In the genomic region with DNA sequence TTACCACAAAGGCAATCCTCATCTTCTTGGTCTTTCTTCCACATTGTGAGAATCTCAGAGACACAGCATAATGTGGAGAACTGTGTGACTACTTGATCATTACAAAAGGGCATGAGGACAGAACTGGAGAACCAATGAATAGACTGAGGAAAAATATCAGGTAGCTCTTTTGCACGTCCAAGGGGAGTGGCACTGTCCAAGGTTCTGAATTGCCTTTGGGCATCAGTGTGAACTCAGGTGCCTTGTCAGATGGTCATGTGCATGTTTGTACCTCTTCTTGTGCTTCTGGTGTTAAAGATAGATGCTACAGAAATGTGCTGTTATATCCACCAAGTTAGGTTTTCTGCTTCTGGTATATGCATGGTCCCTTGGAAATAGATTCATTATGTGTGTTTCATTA, we compare ENCODE assay signal across 13 mouse cellular contexts.
DNase-seq lines count a peak whose midpoint lies in the region; TF ChIP-seq lines count a peak whose summit lies in the region.
"Had no signal": no experiment of that assay in that cellular context is flagged by ENCODE, and none has a peak within 500 bp of the region (broad histone marks: within the 10 kb centered on the region; RNA-seq: fewer than 3 reads in every experiment).

No protein-coding gene starts in this region.

- TF ChIP-seq EP300 in ES-Bruce4 (IDR thresholded peaks at IDR 0.05; ENCODE audit: insufficient read depth, low read depth, low read length) = 0 out of 2 replicates have a peak, but pooled peaks have one; percentile 10

- H3K4me3 ChIP-seq in ES-Bruce4 (ENCODE audit: low read depth, low read length) = no peak overlapping the region
- no peak overlapping the region for H3K4me3 ChIP-seq in limb, embryonic 10.5 days
- H3K4me3 ChIP-seq in cerebellum, adult 2 months (replicated peaks; ENCODE audit: insufficient read depth, low read depth, low read length) = no peak overlapping the region
- H3K4me3 ChIP-seq: embryonic facial prominence, embryonic 12.5 days; midbrain, embryonic 10.5 days had no signal

- WGBS in limb, embryonic 10.5 days = 7% methylated on average over 1 of the region's 1 CpGs
- WGBS in cerebellum, adult 2 months = 55% methylated on average over 1 of the region's 1 CpGs

- no peak overlapping the region for H3K9ac ChIP-seq in ES-Bruce4 (ENCODE audit: low read depth, poor library complexity, severe bottlenecking)
- H3K9ac ChIP-seq: embryonic facial prominence, embryonic 12.5 days; forebrain, postnatal 0 days had no signal

- H3K4me1 ChIP-seq in ES-Bruce4 (ENCODE audit: control insufficient read depth, insufficient read depth, low read length) = no peaks in the 10 kb centered on the region
- H3K4me1 ChIP-seq in limb, embryonic 10.5 days = no peaks in the 10 kb centered on the region
- peaks cover 4% of the 10 kb centered on the region; the same call in 1 of the 2 replicates for H3K4me1 ChIP-seq in cerebellum, adult 2 months (ENCODE audit: control insufficient read depth, insufficient read depth, low read length)
- H3K4me1 ChIP-seq: embryonic facial prominence, embryonic 12.5 days; midbrain, embryonic 10.5 days had no signal

- no peaks in the 10 kb centered on the region for H3K9me3 ChIP-seq in ES-Bruce4 (replicated peaks; ENCODE audit: control insufficient read depth, insufficient read depth, low read length, poor library complexity, severe bottlenecking)
- H3K9me3 ChIP-seq in limb, embryonic 10.5 days (replicated peaks) = no peaks in the 10 kb centered on the region
- H3K9me3 ChIP-seq: embryonic facial prominence, embryonic 12.5 days; midbrain, embryonic 10.5 days had no signal

- TF ChIP-seq CTCF in ES-Bruce4 (IDR thresholded peaks at IDR 0.05; ENCODE audit: low read depth, low read length) = no peak
- TF ChIP-seq CTCF in cerebellum, adult 2 months (IDR thresholded peaks at IDR 0.05; ENCODE audit: borderline replicate concordance, insufficient read depth, low read depth, low read length) = no peak

- peak; percentile 39 for DNase-seq in kidney, postnatal 10 days
- DNase-seq in kidney, postnatal 14 days = no peak
- peak; percentile 51 for DNase-seq in ZHBTc4 (ENCODE audit: low read depth, low spot score)
- DNase-seq in limb, embryonic 10.5 days (ENCODE audit: low spot score) = peak; percentile 49
- DNase-seq in T-cell, adult 2 months (ENCODE audit: low spot score) = no peak
- no peak for DNase-seq in cerebellum, adult 2 months
- DNase-seq: forebrain, postnatal 0 days; lung, adult 18-20 months; right cerebral cortex, postnatal 14 days; thymus, postnatal 25 days had no signal

- no peaks in the 10 kb centered on the region; the same call in 1 of the 2 replicates for H3K27me3 ChIP-seq in ES-Bruce4 (ENCODE audit: control insufficient read depth, insufficient read depth, low read length, poor library complexity, severe bottlenecking)
- no peaks in the 10 kb centered on the region for H3K27me3 ChIP-seq in limb, embryonic 10.5 days (ENCODE audit: low read depth, poor library complexity, severe bottlenecking)
- H3K27me3 ChIP-seq in cerebellum, adult 2 months (ENCODE audit: control insufficient read depth, insufficient read depth, low read length) = no peaks in the 10 kb centered on the region
- H3K27me3 ChIP-seq: embryonic facial prominence, embryonic 12.5 days had no signal

- no peak for TF ChIP-seq POLR2A in ES-Bruce4 (IDR thresholded peaks at IDR 0.05; ENCODE audit: insufficient read depth, low read length)
- no peak for TF ChIP-seq POLR2A in cerebellum, adult 2 months (IDR thresholded peaks at IDR 0.05; ENCODE audit: borderline replicate concordance, insufficient read depth, low read length)

- no peaks in the 10 kb centered on the region for H3K36me3 ChIP-seq in ES-Bruce4 (ENCODE audit: control insufficient read depth, insufficient read depth, low read length, poor library complexity, severe bottlenecking)
- no peaks in the 10 kb centered on the region for H3K36me3 ChIP-seq in limb, embryonic 10.5 days
- H3K36me3 ChIP-seq: embryonic facial prominence, embryonic 12.5 days; midbrain, embryonic 10.5 days had no signal

- H3K27ac ChIP-seq in ES-Bruce4 (ENCODE audit: insufficient read depth, low read length) = no peak overlapping the region
- no peak overlapping the region for H3K27ac ChIP-seq in limb, embryonic 10.5 days
- H3K27ac ChIP-seq in cerebellum, adult 2 months (ENCODE audit: insufficient read depth, low read length) = no peak overlapping the region
- H3K27ac ChIP-seq: embryonic facial prominence, embryonic 12.5 days; midbrain, embryonic 10.5 days had no signal

Comparison
In these comparisons a context has a peak if more than half of its experiments do, and no peak if none do; other contexts are left out.
1. DNase-seq: peak in kidney, postnatal 10 days (single experiment), ZHBTc4 (single experiment) and limb, embryonic 10.5 days (single experiment); none in kidney, postnatal 14 days (single experiment), T-cell, adult 2 months (single experiment) and cerebellum, adult 2 months (0 of 2).